Mouse (Mus musculus) C2C12 (cell line): ENCODE measurements around the gene BC017158. TPM values are rescaled to one million over a fixed set of nuclear protein-coding genes. Genes with fewer than 3 reads are reported as not detected.

ENCODE experiments used
- H3K27me3 ChIP-seq: one replicate; pipeline ENCODE4 v1.6.1; 2011; ENCODE audit not compliant: control insufficient read depth, insufficient read depth, insufficient read length
- H3K36me3 ChIP-seq: one replicate; pipeline ENCODE4 v1.6.1; 2011; ENCODE audit not compliant: control insufficient read depth, insufficient read depth
- H3K4me3 ChIP-seq: one replicate; pipeline ENCODE4 v1.5.1; 2011; ENCODE audit warnings: mild to moderate bottlenecking, control low read depth; ENCODE audit not compliant: poor library complexity, insufficient read depth, severe bottlenecking
- H3K79me2 ChIP-seq: one replicate; pipeline ENCODE4 v1.6.1; 2011; ENCODE audit not compliant: control insufficient read depth, insufficient read depth
- H3K79me3 ChIP-seq: one replicate; pipeline ENCODE4 v1.6.1; 2011; ENCODE audit warnings: low read depth, control low read depth
- H3ac ChIP-seq: one replicate; pipeline ENCODE3; 2011; ENCODE audit warnings: low read depth; ENCODE audit not compliant: control insufficient read depth, insufficient read length
- CEBPB ChIP-seq: IDR thresholded peaks from one replicate; pipeline ENCODE4 v1.6.1; 2011; ENCODE audit warnings: low read depth, mild to moderate bottlenecking, control low read depth, moderate library complexity
- CTCF ChIP-seq: IDR thresholded peaks from one replicate; pipeline ENCODE4 v1.5.1; 2011; ENCODE audit not compliant: control insufficient read depth, insufficient read depth, insufficient read length
- FOSL1 ChIP-seq: IDR thresholded peaks from one replicate; pipeline ENCODE4 v1.8.0; 2011; ENCODE audit warnings: mild to moderate bottlenecking, low read length; ENCODE audit not compliant: poor library complexity, insufficient read depth, severe bottlenecking
- MAX ChIP-seq: IDR thresholded peaks from one replicate; pipeline ENCODE4 v1.6.1; 2011; ENCODE audit warnings: mild to moderate bottlenecking, control low read depth
- MYOD1 ChIP-seq: IDR thresholded peaks from one replicate; pipeline ENCODE4 v1.6.1; 2011; ENCODE audit warnings: low read depth; ENCODE audit not compliant: control insufficient read depth, insufficient read length
- MYOG ChIP-seq: IDR thresholded peaks from one replicate; pipeline ENCODE4 v1.6.1; 2011; ENCODE audit not compliant: control insufficient read depth, insufficient read length; ENCODE audit errors: extremely low read depth
- USF1 ChIP-seq: IDR thresholded peaks from one replicate; pipeline ENCODE4 v1.6.1; 2011; ENCODE audit warnings: low read depth, mild to moderate bottlenecking, control low read depth, moderate library complexity
- polyA plus RNA-seq: library from polyadenylated mRNA; unstranded; fragments of >200 nt; fragmentation: generic; extraction: Trizol; gene quantifications from one replicate; pipeline ENCODE4 v1.2.1, GENCODE M21; 2012; ENCODE audit warnings: missing spikeins

The BC017158 gene
- polyA plus RNA-seq, 1 experiment: 13.3 TPM

- TF ChIP-seq USF1 (no peak), CTCF (no peak), MYOG (no peak), FOSL1 (no peak), CEBPB (no peak), MAX (no peak)
- H3K79me3 ChIP-seq: peaks cover 3% of the 10 kb centered on the region
- no peak overlapping the region for H3K4me3 ChIP-seq
Observed at GRCm38 (mm10) chr7:128302151-128302550, 4.2 kb upstream of the BC017158 start.

GRCm38 (mm10) chr7:128300952-128301351, 3.0 kb upstream of the BC017158 start:
- H3ac ChIP-seq: no peak overlapping the region
- no peaks in the 10 kb centered on the region for H3K27me3 ChIP-seq
- no peaks in the 10 kb centered on the region for H3K36me3 ChIP-seq
- H3K79me2 ChIP-seq: peaks cover 5% of the 10 kb centered on the region
- H3K79me3 ChIP-seq: peaks cover 3% of the 10 kb centered on the region
- H3K4me3 ChIP-seq: no peak overlapping the region
- no peak for TF ChIP-seq USF1
- no peak for TF ChIP-seq MYOD1
- no peak for TF ChIP-seq MYOG
- TF ChIP-seq CEBPB: no peak
- no peak for TF ChIP-seq CTCF
- TF ChIP-seq FOSL1: no peak
- no peak for TF ChIP-seq MAX

More at GRCm38 (mm10) chr7:128302151-128302550, 4.2 kb upstream of the BC017158 start:
- H3K79me2 ChIP-seq: peaks cover 4% of the 10 kb centered on the region
- no peaks in the 10 kb centered on the region for H3K36me3 ChIP-seq
- no peaks in the 10 kb centered on the region for H3K27me3 ChIP-seq
- H3ac ChIP-seq: no peak overlapping the region

GRCm38 (mm10) chr7:128298481-128299342, 742 bp upstream of the BC017158 start:
- Histone ChIP-seq H3ac (no peak overlapping the region), H3K27me3 (no peaks in the 10 kb centered on the region), H3K36me3 (no peaks in the 10 kb centered on the region), H3K79me2 (peaks cover 5% of the 10 kb centered on the region), H3K79me3 (peaks cover 3% of the 10 kb centered on the region), H3K4me3 (peak overlapping the region; percentile 44)
- TF ChIP-seq CTCF: no peak
- no peak for TF ChIP-seq FOSL1
- no peak for TF ChIP-seq MYOD1
- no peak for TF ChIP-seq MAX
- no peak for TF ChIP-seq USF1
- no peak for TF ChIP-seq CEBPB
- TF ChIP-seq MYOG: no peak

GRCm38 (mm10) chr7:128297291-128297616, 716 bp downstream of the BC017158 start:
- H3K4me3 ChIP-seq: peak overlapping the region; percentile 44
- TF ChIP-seq MYOD1: no peak
- TF ChIP-seq FOSL1: no peak
- no peak for TF ChIP-seq USF1
- no peak for TF ChIP-seq CTCF
- no peak for TF ChIP-seq MYOG
- no peak for TF ChIP-seq MAX
- TF ChIP-seq CEBPB: no peak
- peaks cover 5% of the 10 kb centered on the region for H3K79me2 ChIP-seq
- H3K36me3 ChIP-seq: no peaks in the 10 kb centered on the region
- peaks cover 3% of the 10 kb centered on the region for H3K79me3 ChIP-seq
- peak overlapping the region; percentile 93 for H3ac ChIP-seq
- no peaks in the 10 kb centered on the region for H3K27me3 ChIP-seq

GRCm38 (mm10) chr7:128296514-128296913, 1.5 kb downstream of the BC017158 start:
- Histone ChIP-seq H3ac (no peak overlapping the region), H3K79me2 (peaks cover 5% of the 10 kb centered on the region), H3K27me3 (no peaks in the 10 kb centered on the region), H3K79me3 (peaks cover 3% of the 10 kb centered on the region), H3K36me3 (no peaks in the 10 kb centered on the region), H3K4me3 (no peak overlapping the region)
- no peak for TF ChIP-seq FOSL1
- TF ChIP-seq MYOD1: no peak
- no peak for TF ChIP-seq USF1
- TF ChIP-seq CEBPB: no peak
- no peak for TF ChIP-seq CTCF
- TF ChIP-seq MYOG: no peak
- TF ChIP-seq MAX: no peak
